Mouse (Mus musculus): ENCODE results near the gene Tcl1b4.
"Not testable (repeated sequence)": the region's sequence is repeated elsewhere in the genome, so short reads cannot be mapped to it uniquely, and the experiment has no call there.

Tcl1b4 gene

GRCm38 (mm10) chr12:105201657-105202056, at the start of gene Tcl1b4:
TSS of gene Tcl1b4 (plus strand) at chr12:105201957.
- CTCF ChIA-PET, POLR2A ChIA-PET: not testable (repeated sequence)

GRCm38 (mm10) chr12:105155286-105155685, 46.5 kb upstream of the Tcl1b4 start:
- CTCF ChIA-PET, POLR2A ChIA-PET: not testable (repeated sequence)

GRCm38 (mm10) chr12:105158842-105159241, 42.9 kb upstream of the Tcl1b4 start:
- ChIA-PET POLR2A (no interaction called here), CTCF (no interaction called here)

GRCm38 (mm10) chr12:105159390-105159789, 42.4 kb upstream of the Tcl1b4 start, which contains the start of gene Tcl1b1:
TSS of gene Tcl1b1 (plus strand) at chr12:105159690.
- ChIA-PET CTCF (no interaction called here), POLR2A (no interaction called here)

GRCm38 (mm10) chr12:105166734-105167133, 35.0 kb upstream of the Tcl1b4 start:
- ChIA-PET CTCF (interaction anchor here in 1 of 4 experiments (0.6 kb wide), 1 partner anchor 194 kb away, joined by 5 read pairs; no protein-coding TSS in a partner anchor), POLR2A (interaction anchor here in 1 of 4 experiments (0.9 kb wide), 1 partner anchor 96 kb away, joined by 3 read pairs; no protein-coding TSS in a partner anchor)

- CTCF ChIA-PET, result interaction anchor here in 2 of 4 experiments (0.8 to 1.5 kb wide), 2 partner anchors 15 to 238 kb away, joined by 4 to 18 read pairs; no protein-coding TSS in a partner anchor
- POLR2A ChIA-PET, result no interaction called here
These were observed 28.4 kb upstream of the Tcl1b4 start for GRCm38 (mm10) chr12:105173366-105173765.

GRCm38 (mm10) chr12:105174318-105174717, 27.4 kb upstream of the Tcl1b4 start:
- CTCF ChIA-PET, result interaction anchor here in 2 of 4 experiments (0.6 to 1.5 kb wide), 5 partner anchors 14 to 124 kb away, joined by 3 to 18 read pairs (median 4); no protein-coding TSS in a partner anchor
- POLR2A ChIA-PET, result not testable (repeated sequence)

- CTCF ChIA-PET, result interaction anchor here in 3 of 4 experiments (0.6 to 1.3 kb wide), 4 partner anchors 13 to 251 kb away, joined by 3 to 5 read pairs (median 3); no protein-coding TSS in a partner anchor
- POLR2A ChIA-PET, result not testable (repeated sequence)
These were observed 25.7 kb upstream of the Tcl1b4 start, which contains the start of gene Tcl1b5 for GRCm38 (mm10) chr12:105176044-105176443. TSS of gene Tcl1b5 (plus strand) at chr12:105176344.

- POLR2A ChIA-PET, result interaction anchor here in 1 of 4 experiments (0.6 kb wide), 1 partner anchor 55 kb away, joined by 4 read pairs; no protein-coding TSS in a partner anchor
These were observed 20.6 kb upstream of the Tcl1b4 start for GRCm38 (mm10) chr12:105181040-105181644.

GRCm38 (mm10) chr12:105188980-105189379, 12.8 kb upstream of the Tcl1b4 start:
- ChIA-PET CTCF (interaction anchor here (0.6 to 2.6 kb wide), 21 partner anchors 13 to 380 kb away, joined by 3 to 18 read pairs (median 3); partner anchors contain the start of gene Tcl1b5 (in 1 of the 4)), POLR2A (interaction anchor here in 1 of 4 experiments (0.8 kb wide), 1 partner anchor 141 kb away, joined by 3 read pairs; no protein-coding TSS in a partner anchor)

More at GRCm38 (mm10) chr12:105181040-105181644, 20.6 kb upstream of the Tcl1b4 start:
- CTCF ChIA-PET, result interaction anchor here in 1 of 4 experiments (1.3 kb wide), 1 partner anchor 78 kb away, joined by 4 read pairs; no protein-coding TSS in a partner anchor

- CTCF ChIA-PET, result interaction anchor here in 3 of 4 experiments (0.7 to 1.4 kb wide), 4 partner anchors 12 to 178 kb away, joined by 3 to 10 read pairs (median 5); no protein-coding TSS in a partner anchor
- POLR2A ChIA-PET, result not testable (repeated sequence)
These were observed 11.0 kb upstream of the Tcl1b4 start, which contains the start of gene Tcl1b3 for GRCm38 (mm10) chr12:105190743-105191142. TSS of gene Tcl1b3 (plus strand) at chr12:105191043.

- CTCF ChIA-PET, POLR2A ChIA-PET: not testable (repeated sequence)
These were observed 1.9 kb upstream of the Tcl1b4 start for GRCm38 (mm10) chr12:105199684-105200497.

GRCm38 (mm10) chr12:105207071-105207470, 5.3 kb downstream of the Tcl1b4 start:
- ChIA-PET CTCF (no interaction called here), POLR2A (interaction anchor here in 1 of 4 experiments (0.5 to 1.2 kb wide), 2 partner anchors 31 to 523 kb away, joined by 4 read pairs; no protein-coding TSS in a partner anchor)

- POLR2A ChIA-PET, result no interaction called here
These were observed 6.7 kb downstream of the Tcl1b4 start for GRCm38 (mm10) chr12:105208441-105208840.

GRCm38 (mm10) chr12:105209231-105209630, 7.5 kb downstream of the Tcl1b4 start:
- ChIA-PET CTCF (interaction anchor here in 1 of 4 experiments (0.8 kb wide), 1 partner anchor 50 kb away, joined by 3 read pairs; no protein-coding TSS in a partner anchor), POLR2A (interaction anchor here in 1 of 4 experiments (1.2 kb wide), 1 partner anchor 13 kb away, joined by 4 read pairs; the partner anchor contains the start of gene Tcl1)

More at GRCm38 (mm10) chr12:105208441-105208840, 6.7 kb downstream of the Tcl1b4 start:
- CTCF ChIA-PET, result no interaction called here

- CTCF ChIA-PET, result no interaction called here
- POLR2A ChIA-PET, result interaction anchor here in 1 of 4 experiments (1.3 kb wide), 1 partner anchor 210 kb away, joined by 3 read pairs; no protein-coding TSS in a partner anchor
These were observed 15.5 kb downstream of the Tcl1b4 start for GRCm38 (mm10) chr12:105217101-105217760.

GRCm38 (mm10) chr12:105222601-105223319, 21.0 kb downstream of the Tcl1b4 start, which contains the start of gene Tcl1:
TSS of gene Tcl1 (minus strand) at chr12:105222793.
- POLR2A ChIA-PET, result interaction anchor here in 2 of 4 experiments (0.6 to 2.7 kb wide), 12 partner anchors 9 to 362 kb away, joined by 3 to 10 read pairs (median 4); no protein-coding TSS in a partner anchor
- CTCF ChIA-PET, result interaction anchor here in 3 of 4 experiments (0.5 to 4.0 kb wide), 3 partner anchors 36 to 238 kb away, joined by 3 to 22 read pairs (median 6); no protein-coding TSS in a partner anchor

Measured in embryonic stem cell, embryonic (primary cell).